Mouse (Mus musculus) T-helper 17 cell (primary cell): Measurements from ENCODE around the gene Slain2.

Source experiments
- in situ Hi-C, 2 experiments: fragments of 300-600 bp; cut with MboI, MseI; formaldehyde crosslinking; loops; 1 replicate in 1 of 2; 2 replicates in 1 of 2; pipeline ENCODE4 v1.15.1; 2025; ENCODE audit warnings: high pct_unique_total_duplicates in 2 of 2

Slain2 gene

DNA sequence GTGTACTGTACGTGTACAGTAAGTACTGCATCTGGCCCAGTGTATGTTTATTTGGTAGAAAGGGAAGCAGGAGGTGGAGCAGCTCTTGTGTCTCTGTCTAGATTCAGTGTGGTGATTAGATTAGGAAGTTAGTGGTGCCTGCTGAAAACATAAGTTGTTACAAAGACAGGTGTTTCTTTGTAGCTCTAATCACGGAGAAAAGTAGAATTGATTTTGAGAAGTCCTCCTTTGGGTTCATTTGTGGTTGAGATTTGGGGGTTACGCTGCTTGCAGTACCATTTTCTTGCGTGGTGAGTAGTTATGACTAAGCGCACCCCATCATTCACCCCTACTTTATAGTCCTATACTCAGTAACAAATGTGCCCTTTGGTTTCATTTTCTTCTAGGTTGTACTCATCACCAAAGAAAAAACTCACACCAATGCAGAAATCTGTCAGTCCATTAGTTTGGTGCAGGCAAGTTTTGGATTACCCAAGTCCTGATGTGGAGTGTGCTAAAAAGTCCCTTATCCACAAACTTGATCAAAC, 26.9 kb downstream of the Slain2 start:
- in situ Hi-C loops = no loop called here

DNA sequence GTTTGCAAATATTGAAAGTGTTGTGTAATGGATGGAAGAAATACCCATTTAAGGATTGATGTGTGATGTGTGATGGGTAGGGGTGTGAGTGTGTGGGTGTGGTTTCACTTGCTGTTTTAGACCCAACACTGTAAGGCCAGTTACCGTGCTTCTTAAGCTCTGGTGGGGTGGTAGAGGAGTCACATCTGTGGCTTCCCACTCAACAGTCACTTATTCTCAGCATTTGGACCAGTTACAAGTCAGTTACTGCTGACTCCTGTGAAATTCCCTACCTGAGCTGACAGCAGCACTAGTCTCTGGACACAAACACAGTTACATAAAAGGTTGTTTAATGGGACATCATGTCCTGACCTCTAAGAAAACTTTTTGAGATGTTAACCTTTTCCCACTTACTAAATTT, 34.0 kb downstream of the Slain2 start:
- in situ Hi-C loops = no loop called here

DNA sequence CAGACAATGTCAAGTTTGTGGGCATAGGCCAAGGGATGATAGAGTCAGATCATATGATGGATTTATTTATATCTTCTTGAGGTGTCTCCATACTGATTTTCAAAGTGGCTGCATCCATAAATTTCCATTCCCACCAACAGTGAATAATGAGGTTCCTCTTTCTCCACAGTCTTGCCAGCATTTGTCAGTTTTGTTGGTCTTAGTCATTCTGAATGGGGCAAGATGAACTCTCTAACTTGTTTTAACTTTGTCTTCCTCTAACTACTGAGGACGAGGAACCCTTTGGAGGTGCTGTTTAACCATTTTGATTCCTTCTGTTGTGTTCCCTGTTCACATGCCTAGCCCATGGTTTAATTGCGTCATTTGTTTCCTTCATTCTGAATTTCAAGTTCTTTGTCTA, 36.1 kb downstream of the Slain2 start:
- in situ Hi-C loops = no loop called here

DNA sequence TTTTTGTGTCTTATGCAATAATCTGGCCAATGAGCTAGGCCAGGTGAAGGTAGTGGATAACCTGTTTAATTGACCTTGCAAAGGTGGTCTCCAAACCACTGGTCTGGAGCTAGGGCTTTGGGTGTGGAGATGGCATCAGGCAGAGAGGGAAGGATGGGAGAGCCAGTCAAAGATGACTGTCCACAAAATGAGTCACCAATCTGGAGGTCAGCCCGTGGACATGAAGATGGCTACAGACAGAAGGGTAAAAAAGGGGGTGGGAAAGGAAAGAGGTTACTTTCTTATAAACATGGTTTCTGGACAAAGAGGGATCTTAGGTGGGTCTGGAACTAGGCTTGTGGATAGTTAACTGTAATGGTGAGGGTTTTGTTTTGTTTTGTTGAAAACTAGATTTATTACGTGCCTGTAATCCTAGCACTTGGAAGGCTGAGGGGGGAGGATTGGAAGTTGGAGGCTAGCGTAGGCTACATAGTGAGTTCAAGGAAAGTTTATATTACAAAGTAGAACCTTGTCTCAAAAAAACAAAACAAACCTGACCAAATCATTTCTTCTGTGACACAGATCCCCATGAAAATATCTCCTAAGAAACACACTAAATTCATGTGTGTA, 40.0 kb downstream of the Slain2 start:
- in situ Hi-C loops = no loop called here

DNA sequence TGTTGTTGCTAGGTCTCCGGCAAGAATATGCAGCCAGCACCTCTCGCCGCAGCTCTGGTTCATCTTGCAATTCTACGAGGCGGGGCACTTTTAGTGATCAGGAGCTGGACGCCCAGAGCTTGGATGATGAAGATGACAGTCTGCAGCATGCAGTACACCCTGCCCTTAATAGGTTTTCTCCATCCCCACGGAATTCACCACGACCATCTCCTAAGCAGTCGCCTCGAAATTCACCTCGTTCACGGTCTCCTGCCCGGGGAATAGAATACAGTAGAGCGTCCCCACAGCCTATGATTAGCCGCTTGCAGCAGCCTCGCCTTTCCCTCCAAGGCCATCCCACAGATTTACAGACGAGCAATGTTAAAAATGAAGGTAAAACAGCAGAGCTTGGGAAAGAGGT, 43.2 kb downstream of the Slain2 start:
- in situ Hi-C loops = no loop called here

DNA sequence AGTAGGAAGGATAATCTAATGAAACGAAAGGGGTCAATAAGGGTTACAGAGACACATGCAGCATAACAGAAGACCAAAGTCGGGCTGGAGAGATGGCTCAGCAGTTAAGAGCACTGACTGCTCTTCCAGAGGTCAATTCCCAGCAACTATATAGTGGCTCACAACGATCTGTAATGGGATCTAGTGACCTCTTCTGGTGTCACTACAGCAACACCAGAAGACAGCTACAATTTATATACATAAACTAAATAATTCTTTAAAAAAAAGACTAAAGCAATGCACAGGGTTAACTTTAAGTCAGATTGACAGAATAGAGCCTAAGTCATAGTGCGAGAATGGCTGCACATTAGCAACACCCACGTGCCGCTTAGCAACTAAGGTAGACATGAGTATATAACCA, 46.0 kb downstream of the Slain2 start:
- in situ Hi-C loops = no loop called here

DNA sequence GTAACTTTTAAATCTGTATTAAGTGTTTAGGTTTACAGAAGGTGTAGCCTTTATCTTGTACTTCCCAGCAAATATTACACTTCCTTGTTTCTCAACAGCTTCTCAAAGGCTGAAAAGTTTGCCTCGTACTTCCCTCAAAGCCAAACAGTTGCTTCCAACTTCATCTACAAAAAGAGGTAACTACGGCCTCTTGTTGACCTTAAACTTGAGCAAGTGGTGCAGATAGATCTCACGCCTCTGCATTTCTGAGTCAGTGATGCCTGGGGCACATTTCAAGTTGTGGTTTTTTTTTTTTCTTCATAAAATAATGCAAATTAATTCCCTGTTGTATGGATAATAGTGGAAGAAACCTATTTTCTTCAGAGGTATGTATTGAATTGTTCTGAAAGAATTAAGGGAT, 51.6 kb downstream of the Slain2 start:
- in situ Hi-C loops = loop anchor here in 1 of 2 experiments (5.0 kb wide), 1 partner anchor 78 kb away; no protein-coding TSS in a partner anchor

DNA sequence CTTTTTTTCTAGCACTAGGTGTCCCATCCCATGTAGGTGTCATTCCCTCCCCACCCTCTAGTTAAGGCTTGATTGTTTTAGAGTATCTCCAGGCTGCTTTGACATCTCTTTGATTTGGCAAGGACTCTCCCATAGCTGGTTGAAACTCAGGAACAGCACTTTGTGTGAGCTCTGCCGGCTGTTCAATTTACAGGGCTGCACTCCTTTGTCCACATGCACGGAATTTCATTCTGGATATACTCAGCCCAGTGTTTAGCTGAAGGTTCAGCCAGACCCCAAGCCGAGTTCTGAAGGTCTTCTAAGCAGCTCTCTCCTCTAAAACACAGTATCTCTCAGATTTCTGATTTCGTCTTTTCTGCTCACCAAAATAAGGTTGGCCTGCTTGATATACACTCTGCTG, 58.3 kb downstream of the Slain2 start:
- in situ Hi-C loops = loop anchor here (10.0 kb wide), 2 partner anchors 68 to 1982 kb away; no protein-coding TSS in a partner anchor

DNA sequence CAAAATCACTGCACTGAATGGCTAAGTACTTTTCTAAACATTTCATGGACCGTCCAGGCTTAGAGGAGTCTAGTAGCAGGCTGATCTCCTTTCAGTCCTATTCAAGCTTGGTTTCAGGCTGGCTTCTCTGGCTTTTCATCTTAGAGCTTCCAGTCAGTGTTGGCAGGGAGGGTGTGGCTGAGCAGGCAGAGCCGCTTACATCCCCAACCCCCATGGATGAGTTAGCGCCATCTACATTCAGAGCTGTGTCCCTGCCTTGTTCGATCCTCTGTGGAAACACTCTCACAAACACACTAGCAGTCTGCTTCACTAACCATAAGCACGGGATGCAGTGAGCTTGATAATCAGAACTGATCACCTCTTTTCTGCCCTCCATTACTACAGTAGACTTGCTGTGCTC, 58.8 kb downstream of the Slain2 start:
- in situ Hi-C loops = loop anchor here (10.0 kb wide), 2 partner anchors 68 to 1982 kb away; no protein-coding TSS in a partner anchor

DNA sequence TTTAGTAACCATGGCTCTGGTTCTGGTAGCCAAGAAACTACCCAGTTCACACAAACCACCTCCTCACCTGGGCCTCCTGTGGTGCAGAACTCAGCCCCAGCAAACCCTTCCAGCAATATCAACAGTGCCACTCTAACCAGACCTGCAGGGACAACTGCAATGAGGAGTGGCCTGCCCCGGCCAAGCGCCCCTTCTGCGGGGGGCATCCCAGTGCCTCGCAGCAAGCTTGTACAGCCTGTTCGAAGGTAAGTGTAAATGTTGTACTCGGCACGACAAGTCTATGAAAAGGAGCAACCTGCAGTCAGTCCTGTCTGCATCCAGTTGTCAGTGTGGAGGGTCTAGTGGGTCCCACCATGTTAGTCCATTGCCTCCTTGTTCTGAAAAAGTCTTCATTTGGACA, 60.5 kb downstream of the Slain2 start, which contains the start of gene Gm10135:
Gene Gm10135, minus strand, starts transcription at position 101 of the 400 bp plus-strand sequence.
- in situ Hi-C loops = loop anchor here (10.0 kb wide), 2 partner anchors 70 to 1980 kb away; no protein-coding TSS in a partner anchor

DNA sequence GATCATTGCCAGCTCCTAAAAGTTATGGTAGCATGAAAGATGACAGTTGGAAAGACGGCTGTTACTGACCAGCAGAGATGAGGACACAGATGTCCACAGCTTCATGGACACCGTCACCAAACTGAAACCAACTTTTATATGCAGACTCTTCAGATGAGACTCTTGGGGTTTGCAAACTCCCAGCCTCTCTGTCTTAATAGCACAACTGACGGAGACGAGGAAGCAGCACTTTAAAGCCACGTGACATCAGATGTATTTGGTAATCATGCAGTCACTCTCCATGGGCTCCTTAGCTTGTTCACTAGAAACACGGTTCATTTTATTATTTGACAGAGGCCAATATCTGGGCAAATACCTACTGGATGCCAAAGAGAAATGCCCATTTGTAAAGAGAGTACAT, 61.9 kb downstream of the Slain2 start:
- in situ Hi-C loops = loop anchor here (10.0 kb wide), 2 partner anchors 71 to 1979 kb away; no protein-coding TSS in a partner anchor

DNA sequence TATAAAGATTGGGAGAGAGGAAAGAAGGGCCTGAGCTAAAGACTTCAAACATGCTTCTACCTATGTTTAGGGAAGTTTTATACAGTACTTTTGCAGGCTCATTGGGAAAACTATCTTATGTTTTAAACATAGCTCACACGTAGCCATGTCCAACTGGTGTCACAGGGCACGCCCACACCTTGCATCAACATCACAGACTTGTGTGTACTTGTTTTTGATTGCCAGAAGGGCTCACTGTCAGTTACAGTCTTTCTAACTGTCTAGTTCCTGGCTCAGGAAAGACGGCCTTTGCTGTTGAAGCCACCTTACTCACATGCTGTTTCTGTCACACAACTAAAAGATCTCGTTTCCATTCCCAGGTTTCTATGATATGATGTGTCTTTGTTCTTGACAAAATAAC, 62.4 kb downstream of the Slain2 start:
- in situ Hi-C loops = loop anchor here (10.0 kb wide), 2 partner anchors 72 to 1978 kb away; no protein-coding TSS in a partner anchor

DNA sequence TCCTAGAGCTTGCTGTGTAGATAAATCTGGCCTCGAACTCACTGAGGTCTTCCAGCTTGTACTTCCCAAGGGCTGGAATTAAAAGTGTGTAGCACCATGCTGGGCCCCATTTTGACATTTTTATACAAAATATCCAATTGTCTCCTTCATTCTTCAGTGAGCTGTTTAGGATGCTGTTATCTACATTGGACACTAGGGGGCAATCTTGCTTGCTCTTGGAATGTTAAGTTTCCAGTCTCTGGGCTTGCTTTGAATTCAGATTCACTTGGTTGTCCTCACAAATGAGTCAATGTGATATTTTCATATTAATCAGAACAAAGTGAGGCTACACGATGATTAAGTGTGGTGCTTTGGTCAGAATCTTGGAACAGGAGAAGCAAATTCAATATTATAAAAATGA, 70.0 kb downstream of the Slain2 start:
- in situ Hi-C loops = loop anchor here in 1 of 2 experiments (10.0 kb wide), 1 partner anchor 401 kb away; no protein-coding TSS in a partner anchor

DNA sequence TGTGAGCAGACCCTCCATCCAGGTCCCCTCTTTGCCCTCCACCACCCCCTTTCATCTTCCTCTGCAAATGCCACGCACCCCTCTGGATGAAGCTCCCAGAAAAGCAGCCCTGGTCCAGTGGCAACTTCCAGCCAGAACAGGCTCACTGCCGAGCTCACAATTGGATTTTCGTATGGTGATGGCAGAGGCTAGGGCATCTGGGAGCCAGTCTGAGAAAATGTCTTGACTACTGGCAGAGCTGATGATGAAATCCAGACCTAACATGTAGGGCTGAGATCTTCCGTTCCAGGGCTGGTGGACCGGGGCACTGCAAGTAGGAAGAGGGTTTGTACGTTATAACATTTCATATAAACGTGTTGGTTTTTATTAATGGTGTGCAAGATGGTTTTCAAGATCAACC, 73.7 kb downstream of the Slain2 start:
- in situ Hi-C loops = loop anchor here (5.0 to 10.0 kb wide), 2 partner anchors 395 to 397 kb away; no protein-coding TSS in a partner anchor

DNA sequence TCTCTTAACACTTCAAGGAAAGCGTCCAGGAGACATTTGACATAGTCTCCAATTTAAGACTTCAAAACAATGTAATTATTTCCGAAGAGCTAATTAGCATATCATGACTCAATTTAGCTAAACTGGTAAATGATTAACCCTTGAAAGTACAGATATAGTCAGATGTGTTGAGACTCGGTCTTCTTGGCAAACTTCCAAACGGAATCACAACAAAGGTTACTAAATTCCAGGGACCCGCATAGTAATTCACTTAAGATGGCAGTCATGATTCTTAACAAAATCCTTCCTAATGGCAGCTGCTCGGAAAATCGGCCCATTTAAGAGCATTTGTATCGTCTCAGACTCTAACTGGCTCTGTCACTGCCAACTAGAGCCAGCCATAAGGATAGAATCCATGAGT, 75.7 kb downstream of the Slain2 start:
- in situ Hi-C loops = loop anchor here (5.0 to 10.0 kb wide), 2 partner anchors 393 to 395 kb away; no protein-coding TSS in a partner anchor

DNA sequence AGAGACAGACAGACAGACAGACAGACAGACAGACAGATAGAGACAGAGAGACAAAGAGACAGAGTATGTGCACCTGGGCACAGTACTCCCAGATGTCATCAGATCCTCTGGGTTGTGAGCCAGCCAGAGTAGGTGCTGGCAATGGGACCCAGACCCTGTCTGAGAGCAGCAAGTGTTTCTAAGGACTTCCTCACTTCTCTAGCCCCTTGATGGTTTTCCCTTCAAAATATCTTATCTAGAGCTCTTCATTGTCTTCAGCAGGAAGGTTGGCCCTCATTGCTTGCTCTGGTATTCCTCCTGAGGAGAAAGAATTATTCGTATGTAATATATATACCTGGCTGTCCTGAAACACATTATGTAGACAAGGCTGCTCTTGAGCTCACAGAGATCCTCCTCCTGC, 78.4 kb downstream of the Slain2 start:
- in situ Hi-C loops = no loop called here

DNA sequence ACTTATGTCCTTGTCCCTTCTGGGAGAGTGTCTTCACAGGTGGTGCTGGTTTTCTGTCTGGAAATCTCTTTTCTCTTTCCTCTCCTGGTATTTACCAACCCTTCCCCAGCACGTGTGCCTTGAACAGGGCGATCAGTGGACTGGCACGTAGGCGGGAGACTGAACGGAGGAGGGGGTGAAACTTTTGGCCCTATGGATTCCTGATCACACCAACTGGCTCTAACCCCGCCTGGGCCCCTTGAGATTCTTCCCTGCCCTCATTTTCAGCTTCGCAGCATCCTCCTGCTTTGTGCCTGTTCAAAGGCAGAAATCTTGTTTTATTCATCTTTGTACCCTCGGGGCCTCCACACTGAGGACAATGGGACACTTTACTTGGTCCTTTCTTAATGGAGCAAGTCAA, 80.3 kb downstream of the Slain2 start:
- in situ Hi-C loops = no loop called here

DNA sequence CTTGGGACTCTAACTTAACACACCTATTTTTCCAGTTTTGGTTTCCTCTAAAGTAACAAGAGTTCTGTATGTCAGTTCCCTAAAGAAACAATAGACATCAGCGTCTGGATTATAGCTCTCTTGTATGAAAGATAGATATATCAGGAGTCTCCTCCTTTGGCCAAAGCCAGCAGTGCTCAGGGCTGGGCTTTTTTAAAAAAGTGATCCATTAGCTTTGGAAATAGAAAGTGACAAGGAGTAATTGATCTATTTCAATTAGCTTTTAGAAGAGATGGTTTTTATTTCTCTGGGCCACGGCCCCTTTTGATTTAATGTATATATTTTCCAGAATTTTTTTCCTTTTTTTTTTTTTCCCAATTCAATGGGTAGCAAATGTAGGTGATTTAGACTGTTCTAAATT, 80.8 kb downstream of the Slain2 start:
- in situ Hi-C loops = loop anchor here in 1 of 2 experiments (5.0 kb wide), 1 partner anchor 398 kb away; no protein-coding TSS in a partner anchor

DNA sequence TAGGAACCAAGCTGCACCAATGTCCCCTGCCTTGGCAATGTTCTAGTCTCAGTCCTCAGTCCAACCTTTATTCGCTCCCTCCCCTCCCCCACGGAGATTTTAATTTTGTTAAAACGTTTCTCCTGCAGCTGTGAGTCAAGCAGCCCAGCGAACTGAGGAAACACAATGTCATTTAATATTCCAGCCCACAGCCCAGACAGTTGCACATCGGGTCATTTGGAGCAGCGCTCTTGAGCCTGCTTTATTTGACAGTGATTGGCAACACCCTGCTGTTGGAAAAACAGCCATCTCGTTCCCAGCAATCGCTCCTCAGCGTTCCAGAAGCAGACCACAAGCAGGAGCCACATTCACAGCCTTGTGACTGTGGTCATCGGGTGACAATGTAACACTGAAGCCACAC, 81.3 kb downstream of the Slain2 start:
- in situ Hi-C loops = loop anchor here in 1 of 2 experiments (5.0 kb wide), 1 partner anchor 398 kb away; no protein-coding TSS in a partner anchor

DNA sequence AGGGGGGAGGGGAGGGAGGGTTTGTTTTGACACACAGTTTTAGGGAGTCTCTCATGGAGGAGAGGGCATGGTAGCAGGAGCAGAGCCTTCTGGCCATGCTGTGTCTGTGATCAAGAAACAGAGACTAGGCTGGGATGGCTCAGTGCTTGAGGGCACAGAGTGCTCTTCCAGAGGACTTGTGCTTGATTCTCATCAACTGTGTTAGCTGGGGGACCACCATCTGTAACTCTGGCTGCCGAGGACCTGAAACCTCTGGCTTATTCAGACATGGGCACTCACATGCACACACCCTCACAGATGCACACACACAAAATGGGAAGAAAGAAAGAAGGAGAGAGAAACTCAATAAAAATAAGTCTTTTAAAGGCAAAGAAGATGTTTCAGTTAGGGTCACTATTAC, 84.4 kb downstream of the Slain2 start:
- in situ Hi-C loops = loop anchor here in 1 of 2 experiments (5.0 kb wide), 1 partner anchor 401 kb away; no protein-coding TSS in a partner anchor

DNA sequence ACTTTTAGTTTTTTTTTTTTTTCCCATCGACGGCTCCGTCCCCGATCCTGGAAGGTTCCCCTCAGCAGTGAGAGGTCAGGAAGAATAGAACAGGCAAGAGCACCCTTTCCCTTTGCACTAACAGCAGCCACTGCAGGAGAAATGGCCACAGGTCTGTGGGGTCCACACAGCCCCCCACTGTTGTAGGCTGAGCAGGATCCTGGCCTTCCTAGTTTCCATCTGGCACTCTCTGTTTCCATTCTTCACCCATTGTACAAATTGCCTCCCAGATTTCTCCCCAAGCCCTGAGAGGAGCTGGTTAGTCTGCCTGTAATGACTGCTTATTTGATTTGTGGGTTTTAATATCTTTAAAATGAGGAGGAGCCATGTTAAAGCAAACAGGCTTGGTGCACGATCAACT, 89.9 kb downstream of the Slain2 start:
- in situ Hi-C loops = loop anchor here (5.0 to 25.0 kb wide), 2 partner anchors 412 to 633 kb away; partner anchors contain the start of genes Lrrc66 (in 1 of the 2) and Sgcb (in 1 of the 2)

DNA sequence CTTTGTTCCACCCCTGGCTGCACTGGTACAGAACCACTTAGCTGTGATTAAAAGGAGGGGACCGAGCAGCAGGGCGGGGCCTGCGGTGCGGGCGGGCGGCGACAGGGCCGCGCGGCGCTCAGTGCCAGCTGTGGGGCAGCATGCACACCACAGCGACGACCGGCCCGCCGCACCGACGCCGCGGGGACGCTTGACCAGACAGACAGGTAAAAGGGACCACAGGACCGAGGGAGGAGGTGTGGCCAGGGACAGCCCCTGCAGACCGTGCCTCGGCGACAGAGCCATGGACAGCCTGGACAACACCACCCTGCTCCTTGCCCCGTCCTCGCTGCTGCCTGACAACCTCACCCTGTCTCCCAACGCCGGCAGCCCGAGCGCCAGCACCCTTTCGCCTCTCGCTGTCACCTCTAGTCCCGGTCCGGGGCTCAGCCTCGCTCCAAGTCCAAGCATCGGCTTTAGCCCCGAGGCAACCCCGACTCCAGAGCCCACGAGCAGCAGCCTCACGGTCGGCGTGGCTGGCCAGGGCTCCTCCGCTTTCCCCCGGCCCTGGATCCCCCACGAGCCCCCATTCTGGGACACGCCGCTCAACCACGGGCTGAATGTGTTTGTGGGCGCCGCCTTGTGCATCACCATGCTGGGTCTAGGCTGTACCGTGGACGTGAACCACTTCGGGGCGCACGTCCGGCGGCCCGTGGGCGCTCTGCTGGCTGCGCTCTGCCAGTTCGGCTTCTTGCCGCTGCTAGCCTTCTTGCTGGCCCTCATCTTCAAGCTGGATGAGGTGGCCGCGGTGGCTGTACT, 92.9 kb downstream of the Slain2 start, which contains the start of gene Slc10a4:
Gene Slc10a4, plus strand, starts transcription at position 100 of the 798 bp plus-strand sequence.
- in situ Hi-C loops = loop anchor here in 1 of 2 experiments (25.0 kb wide), 1 partner anchor 630 kb away; the partner anchor contains the start of genes Lrrc66 and Sgcb
